Mouse (Mus musculus) embryonic facial prominence, embryonic 10.5 days (tissue): ENCODE data around the gene Kansl3. TPM values are rescaled to one million over a fixed set of nuclear protein-coding genes. Genes with fewer than 3 reads are reported as not detected.
A peak's percentile ranks its signal among the peaks of the same experiment; 100 is the strongest.

Experiments
- DNase-seq: peaks from one replicate; pipeline ENCODE4 v3.0.0-alpha.2; 2017; ENCODE audit warnings: low spot score
- H3K27ac ChIP-seq: fragments of 300-500 bp; sonication (generic); replicated peaks from 2 replicates; pipeline ENCODE4 v1.5.1; 2016; ENCODE audit warnings: mild to moderate bottlenecking
- H3K27me3 ChIP-seq: fragments of 300-500 bp; sonication (generic); replicated peaks from 2 replicates; pipeline ENCODE4 v1.6.1; 2016; ENCODE audit warnings: low read depth, mild to moderate bottlenecking; ENCODE audit not compliant: poor library complexity, severe bottlenecking
- H3K36me3 ChIP-seq: fragments of 300-500 bp; sonication (generic); replicated peaks from 2 replicates; pipeline ENCODE4 v1.6.1; 2016; ENCODE audit warnings: mild to moderate bottlenecking, moderate library complexity
- H3K4me1 ChIP-seq: fragments of 300-500 bp; sonication (generic); 2 replicates; pipeline ENCODE4 v1.6.1; 2016
- H3K4me3 ChIP-seq: fragments of 300-500 bp; sonication (generic); 2 replicates; pipeline ENCODE4 v1.5.1; 2016; ENCODE audit warnings: mild to moderate bottlenecking, moderate library complexity
- H3K9me3 ChIP-seq: fragments of 300-500 bp; sonication (generic); 2 replicates; pipeline ENCODE4 v1.6.1; 2016; ENCODE audit warnings: mild to moderate bottlenecking
- WGBS: fragments of 180-500 bp; shearing (Covaris S2); methylation state at CpG from one replicate; pipeline ENCODE4 v1.1.7; 2016; 5-methylcytosine and 5-hydroxymethylcytosine counted together
- polyA plus RNA-seq: library from polyadenylated mRNA; unstranded; fragments of >200 nt; fragmentation: Nextera tagmentation; extraction: Ambion mirVana; gene quantifications from 2 replicates; pipeline ENCODE4 v1.2.1, GENCODE M21; 2016

Kansl3 gene
- polyA plus RNA-seq, 1 experiment from 2014 or later = 50.9 TPM

GRCm38 (mm10) chr1:36352351-36352750, 16.6 kb downstream of the Kansl3 start:
- H3K27me3 ChIP-seq = no peaks in the 10 kb centered on the region
- no peak for DNase-seq
- H3K9me3 ChIP-seq = no peaks in the 10 kb centered on the region
- no peak overlapping the region for H3K27ac ChIP-seq
- H3K4me1 ChIP-seq = no peaks in the 10 kb centered on the region
- WGBS = 94% methylated on average over 4 of the region's 4 CpGs
- H3K36me3 ChIP-seq = peaks cover 98% of the 10 kb centered on the region
- no peak overlapping the region for H3K4me3 ChIP-seq

DNA sequence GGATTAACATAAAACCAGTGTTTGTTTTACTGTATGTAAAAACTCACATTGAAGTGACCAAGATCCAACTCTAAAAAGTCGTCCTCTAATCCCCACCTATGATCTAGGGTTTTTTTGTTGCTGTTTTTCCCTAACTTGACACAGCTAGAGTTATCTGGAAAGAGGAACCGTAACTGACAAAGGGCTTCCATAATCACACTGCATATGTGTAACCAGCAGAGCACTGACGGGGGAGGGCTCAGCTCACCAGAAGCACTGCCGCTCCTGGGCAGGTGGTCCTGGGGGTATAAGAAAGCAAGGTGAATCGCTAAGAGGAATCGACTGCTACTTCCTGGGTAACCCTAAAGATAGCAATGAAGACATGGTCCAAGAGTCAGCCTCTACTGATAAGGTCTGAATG, 26.4 kb downstream of the Kansl3 start:
- no peak for DNase-seq
- Histone ChIP-seq H3K36me3 (peaks cover 100% of the 10 kb centered on the region), H3K4me1 (no peaks in the 10 kb centered on the region), H3K4me3 (no peak overlapping the region), H3K27ac (no peak overlapping the region), H3K27me3 (no peaks in the 10 kb centered on the region), H3K9me3 (no peaks in the 10 kb centered on the region)
- WGBS = 93% methylated on average over 6 of the region's 6 CpGs

GRCm38 (mm10) chr1:36332955-36333887, 35.8 kb downstream of the Kansl3 start:
- Histone ChIP-seq H3K9me3 (no peaks in the 10 kb centered on the region), H3K27ac (no peak overlapping the region), H3K27me3 (no peaks in the 10 kb centered on the region), H3K4me3 (no peak overlapping the region), H3K36me3 (peaks cover 70% of the 10 kb centered on the region), H3K4me1 (no peaks in the 10 kb centered on the region)
- DNase-seq = no peak
- 79% methylated on average over 14 of the region's 14 CpGs for WGBS

- no peaks in the 10 kb centered on the region for H3K9me3 ChIP-seq
- WGBS = 80% methylated on average over 6 of the region's 6 CpGs
- H3K36me3 ChIP-seq = peaks cover 65% of the 10 kb centered on the region
- no peaks in the 10 kb centered on the region for H3K27me3 ChIP-seq
- H3K27ac ChIP-seq = no peak overlapping the region
- H3K4me3 ChIP-seq = no peak overlapping the region
- no peak for DNase-seq
- H3K4me1 ChIP-seq = no peaks in the 10 kb centered on the region
These were observed 37.2 kb downstream of the Kansl3 start for GRCm38 (mm10) chr1:36331743-36332142.

GRCm38 (mm10) chr1:36326815-36327214, 42.2 kb downstream of the Kansl3 start:
- WGBS = 84% methylated on average over 2 of the region's 2 CpGs
- Histone ChIP-seq H3K4me3 (no peak overlapping the region), H3K9me3 (no peaks in the 10 kb centered on the region)

DNA sequence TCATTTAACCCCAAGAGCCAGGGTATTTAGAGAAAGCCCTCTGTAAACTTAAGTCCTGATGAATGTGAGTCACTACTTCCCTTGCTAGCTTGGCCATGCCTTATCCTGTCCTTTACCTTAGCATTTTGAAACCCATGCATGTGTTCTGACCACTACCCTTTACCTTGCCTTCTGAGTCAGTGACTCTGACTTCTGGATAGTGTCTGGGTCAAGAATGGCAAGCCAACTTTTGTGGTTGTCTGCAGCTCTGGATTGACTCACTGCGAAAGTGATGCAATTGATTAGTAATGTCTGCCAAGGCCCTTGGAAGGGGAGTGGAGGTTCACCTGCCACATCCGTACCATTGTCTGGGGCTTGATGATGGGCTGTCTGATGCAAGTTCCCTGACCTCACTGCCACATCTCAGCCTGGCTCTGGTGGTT, 43.1 kb downstream of the Kansl3 start:
- WGBS = 89% methylated on average over 2 of the region's 2 CpGs
- DNase-seq = no peak
- Histone ChIP-seq H3K27ac (no peak overlapping the region), H3K4me1 (peaks cover 27% of the 10 kb centered on the region), H3K4me3 (no peak overlapping the region), H3K27me3 (no peaks in the 10 kb centered on the region), H3K9me3 (no peaks in the 10 kb centered on the region), H3K36me3 (peaks cover 38% of the 10 kb centered on the region)

More at GRCm38 (mm10) chr1:36326815-36327214, 42.2 kb downstream of the Kansl3 start:
- DNase-seq = no peak
- no peaks in the 10 kb centered on the region for H3K27me3 ChIP-seq
- H3K4me1 ChIP-seq = peaks cover 24% of the 10 kb centered on the region
- H3K36me3 ChIP-seq = peaks cover 45% of the 10 kb centered on the region
- no peak overlapping the region for H3K27ac ChIP-seq

DNA sequence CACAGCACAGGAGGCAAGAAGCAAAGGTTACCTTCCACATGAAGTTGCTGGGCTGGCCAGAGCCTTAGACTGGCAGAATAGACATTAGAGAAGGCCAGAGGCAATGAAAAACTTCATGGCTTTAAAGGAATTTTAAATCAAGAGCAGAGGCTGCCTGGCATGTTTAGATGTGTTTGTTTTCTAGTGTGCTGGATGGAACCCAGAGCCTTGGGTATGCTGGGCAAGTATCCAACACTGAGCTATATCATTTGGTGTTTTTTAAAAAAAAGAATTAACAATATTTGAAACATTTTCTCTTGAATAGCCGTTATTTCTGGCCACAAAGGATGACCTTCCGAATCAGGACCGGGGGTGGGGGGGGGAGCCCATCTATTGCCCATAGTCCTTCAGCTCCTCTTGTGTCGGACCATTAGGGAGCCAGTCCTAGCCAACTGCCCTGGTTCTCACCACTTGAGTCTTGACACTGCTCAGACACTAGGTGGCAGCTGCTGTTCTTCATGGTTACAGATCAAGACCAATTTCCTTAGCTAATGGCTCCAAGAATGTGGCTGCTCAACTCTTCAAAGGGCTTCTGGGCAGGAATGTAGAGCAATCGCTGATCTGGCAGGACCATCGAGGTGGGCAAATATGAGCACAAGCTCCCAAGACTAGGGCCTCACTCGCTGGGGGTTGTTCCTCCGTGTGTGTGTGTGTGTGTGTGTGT, 45.1 kb downstream of the Kansl3 start:
- peaks cover 35% of the 10 kb centered on the region for H3K36me3 ChIP-seq
- WGBS = 50% methylated on average over 8 of the region's 8 CpGs
- no peak overlapping the region for H3K4me3 ChIP-seq
- H3K9me3 ChIP-seq = no peaks in the 10 kb centered on the region
- H3K27me3 ChIP-seq = no peaks in the 10 kb centered on the region
- DNase-seq = peak; percentile 47
- no peak overlapping the region for H3K27ac ChIP-seq
- H3K4me1 ChIP-seq = peaks cover 27% of the 10 kb centered on the region

DNA sequence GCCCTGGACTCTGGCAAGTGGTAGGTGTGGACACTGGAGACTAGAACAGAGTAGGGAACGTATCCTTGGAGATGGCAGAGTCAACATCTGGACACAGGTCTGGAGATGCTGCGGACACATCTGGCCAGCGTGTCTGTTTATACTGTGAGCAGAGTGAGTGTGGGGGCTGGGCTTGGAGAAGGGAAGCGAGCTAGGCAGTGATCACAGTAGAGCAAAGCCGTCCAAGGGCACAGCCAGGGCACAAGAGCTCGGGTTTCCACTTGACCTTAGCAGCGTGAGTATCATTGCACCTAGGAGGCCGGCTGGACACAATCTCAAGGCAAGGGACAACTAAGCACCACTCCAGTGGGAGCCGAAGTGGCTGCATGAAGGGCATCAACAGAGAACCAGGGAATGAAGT, 45.9 kb downstream of the Kansl3 start:
- DNase-seq = peak; percentile 30
- peaks cover 34% of the 10 kb centered on the region for H3K36me3 ChIP-seq
- no peaks in the 10 kb centered on the region for H3K9me3 ChIP-seq
- no peak overlapping the region for H3K4me3 ChIP-seq
- no peak overlapping the region for H3K27ac ChIP-seq
- H3K27me3 ChIP-seq = no peaks in the 10 kb centered on the region
- H3K4me1 ChIP-seq = peaks cover 27% of the 10 kb centered on the region
- 42% methylated on average over 9 of the region's 9 CpGs for WGBS

GRCm38 (mm10) chr1:36321829-36322573, 47.0 kb downstream of the Kansl3 start:
- Histone ChIP-seq H3K36me3 (peaks cover 26% of the 10 kb centered on the region), H3K4me1 (peaks cover 29% of the 10 kb centered on the region), H3K4me3 (no peak overlapping the region), H3K9me3 (no peaks in the 10 kb centered on the region), H3K27ac (no peak overlapping the region), H3K27me3 (no peaks in the 10 kb centered on the region)
- DNase-seq = no peak
- WGBS = 70% methylated on average over 11 of the region's 11 CpGs

- H3K36me3 ChIP-seq = peaks cover 23% of the 10 kb centered on the region
- H3K4me3 ChIP-seq = no peak overlapping the region
- no peak for DNase-seq
- H3K27ac ChIP-seq = no peak overlapping the region
- no peaks in the 10 kb centered on the region for H3K9me3 ChIP-seq
- peaks cover 29% of the 10 kb centered on the region for H3K4me1 ChIP-seq
- H3K27me3 ChIP-seq = no peaks in the 10 kb centered on the region
- 87% methylated on average over 2 of the region's 2 CpGs for WGBS
These were observed 47.8 kb downstream of the Kansl3 start for GRCm38 (mm10) chr1:36321164-36321563.

DNA sequence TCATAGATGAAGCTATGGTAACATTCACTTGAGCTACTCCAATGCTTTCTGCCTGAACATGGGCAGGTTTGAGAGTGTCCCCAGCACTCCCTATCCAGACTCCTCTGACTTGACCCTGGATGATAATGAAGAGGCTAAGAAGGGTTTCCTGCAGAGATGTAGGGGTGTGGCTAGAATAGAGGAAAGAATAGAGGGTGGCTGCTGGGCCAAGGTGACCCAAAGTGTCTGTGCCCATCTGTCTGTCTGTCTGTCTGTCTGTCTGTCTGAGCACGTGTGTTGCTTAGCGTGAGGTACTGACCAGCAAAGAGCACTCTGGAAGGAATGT, 53.2 kb downstream of the Kansl3 start:
- 87% methylated on average over 2 of the region's 2 CpGs for WGBS
- peaks cover 12% of the 10 kb centered on the region; the same call in 1 of the 2 replicates for H3K36me3 ChIP-seq
- DNase-seq = no peak
- H3K4me1 ChIP-seq = 0 out of 2 replicates have a peak, but pooled peaks cover 3% of the 10 kb centered on the region
- no peak overlapping the region for H3K4me3 ChIP-seq
- H3K27ac ChIP-seq = no peak overlapping the region
- no peaks in the 10 kb centered on the region for H3K9me3 ChIP-seq
- no peaks in the 10 kb centered on the region for H3K27me3 ChIP-seq

DNA sequence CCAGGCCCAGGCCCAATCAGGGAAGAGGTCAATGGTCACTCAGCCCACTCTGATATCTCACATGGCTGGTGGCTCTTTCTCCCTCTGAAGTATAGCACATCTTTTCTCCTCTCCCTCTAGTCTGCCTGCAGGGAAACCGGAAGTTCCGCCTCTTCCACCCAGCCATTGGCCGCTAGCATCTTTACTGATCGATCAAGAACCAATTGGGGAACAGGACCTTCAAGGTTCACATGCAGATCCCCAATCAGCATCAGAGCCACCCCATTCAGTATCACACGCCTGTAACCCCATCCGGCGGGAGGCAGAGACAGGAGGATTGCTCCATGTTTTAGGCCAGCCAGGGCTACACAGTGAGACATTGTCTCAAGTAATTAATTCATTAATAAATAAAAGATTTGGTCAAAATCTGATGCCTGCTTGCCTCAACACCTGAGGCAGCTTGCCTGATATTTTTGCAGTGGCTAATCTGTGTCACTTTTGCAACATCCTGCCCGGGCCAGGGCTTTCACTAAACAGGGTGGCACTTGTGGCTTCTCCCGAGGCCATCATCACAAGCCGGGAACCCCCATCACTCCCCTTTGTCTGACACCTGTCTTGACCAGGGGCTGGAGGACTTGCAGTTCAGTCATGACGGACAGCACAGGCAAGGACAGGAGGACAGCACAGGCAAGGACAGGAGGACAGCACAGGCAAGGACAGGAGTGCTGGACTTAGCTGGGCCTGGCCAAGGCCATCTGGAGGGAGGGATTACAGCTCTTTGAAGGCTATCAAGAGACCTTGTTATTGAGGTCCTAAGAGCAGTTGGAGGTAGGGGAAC, 53.8 kb downstream of the Kansl3 start:
- no peak for DNase-seq
- H3K4me3 ChIP-seq = no peak overlapping the region
- H3K27ac ChIP-seq = no peak overlapping the region
- no peaks in the 10 kb centered on the region for H3K9me3 ChIP-seq
- H3K36me3 ChIP-seq = peaks cover 7% of the 10 kb centered on the region; the same call in 1 of the 2 replicates
- peaks cover 5% of the 10 kb centered on the region for H3K4me1 ChIP-seq
- 86% methylated on average over 11 of the region's 11 CpGs for WGBS
- peaks cover 5% of the 10 kb centered on the region; the same call in 1 of the 2 replicates for H3K27me3 ChIP-seq
